Mouse (Mus musculus) stomach, embryonic 16.5 days (tissue): ENCODE data around the gene Rpl9-ps1. TPM values are rescaled to one million over a fixed set of nuclear protein-coding genes. Genes with fewer than 3 reads are reported as not detected.
A peak's percentile ranks its signal among the peaks of the same experiment; 100 is the strongest.

Experiments used
- ATAC-seq: fragments of 200-750 bp; cut with Nextera tagmentation; 2 replicates; pipeline ENCODE4 v1.8.0; 2017; ENCODE audit warnings: moderate number of reproducible peaks, moderate TSS enrichment; ENCODE audit not compliant: insufficient read depth, low FRiP score
- H3K27ac ChIP-seq: fragments of 300-500 bp; sonication (generic); 2 replicates; pipeline ENCODE4 v1.5.1; 2014; ENCODE audit warnings: low read length
- H3K27me3 ChIP-seq: fragments of 300-500 bp; sonication (generic); 2 replicates; pipeline ENCODE4 v1.6.1; 2014; ENCODE audit warnings: low read length, control low read depth, mixed read lengths; ENCODE audit not compliant: control insufficient read depth, insufficient read depth
- H3K36me3 ChIP-seq: fragments of 300-500 bp; sonication (generic); 2 replicates; pipeline ENCODE4 v1.6.1; 2014; ENCODE audit warnings: low read length; ENCODE audit not compliant: control insufficient read depth, insufficient read depth
- H3K4me1 ChIP-seq: fragments of 300-500 bp; sonication (generic); 2 replicates; pipeline ENCODE4 v1.6.1; 2014; ENCODE audit warnings: low read length, control low read depth, mixed read lengths; ENCODE audit not compliant: control insufficient read depth, insufficient read depth
- H3K4me2 ChIP-seq: fragments of 300-500 bp; sonication (generic); 2 replicates; pipeline ENCODE4 v1.6.1; 2014; ENCODE audit warnings: low read depth, low read length, mixed read lengths
- H3K4me3 ChIP-seq: fragments of 300-500 bp; sonication (generic); replicated peaks from 2 replicates; pipeline ENCODE4 v1.5.1; 2014; ENCODE audit warnings: mild to moderate bottlenecking, low read length
- H3K9ac ChIP-seq: fragments of 300-500 bp; sonication (generic); 2 replicates; pipeline ENCODE4 v1.6.1; 2014; ENCODE audit warnings: low read length
- H3K9me3 ChIP-seq: fragments of 300-500 bp; sonication (generic); replicated peaks from 2 replicates; pipeline ENCODE4 v1.6.1; 2016; ENCODE audit warnings: low read length, control low read depth; ENCODE audit not compliant: control insufficient read depth
- WGBS: fragments of 180-500 bp; shearing (Covaris S2); extraction: QIAGEN DNeasy Blood & Tissue Kit; methylation state at CpG from one replicate; pipeline ENCODE4 v1.1.7; 2014; 5-methylcytosine and 5-hydroxymethylcytosine counted together
- polyA plus RNA-seq: library from polyadenylated mRNA; unstranded; fragments of >200 nt; fragmentation: Nextera tagmentation; extraction: Ambion mirVana; gene quantifications from 2 replicates; pipeline ENCODE4 v1.2.1, GENCODE M21; 2015

Gene Rpl9-ps1
- polyA plus RNA-seq, 1 experiment from 2014 or later: not detected

DNA sequence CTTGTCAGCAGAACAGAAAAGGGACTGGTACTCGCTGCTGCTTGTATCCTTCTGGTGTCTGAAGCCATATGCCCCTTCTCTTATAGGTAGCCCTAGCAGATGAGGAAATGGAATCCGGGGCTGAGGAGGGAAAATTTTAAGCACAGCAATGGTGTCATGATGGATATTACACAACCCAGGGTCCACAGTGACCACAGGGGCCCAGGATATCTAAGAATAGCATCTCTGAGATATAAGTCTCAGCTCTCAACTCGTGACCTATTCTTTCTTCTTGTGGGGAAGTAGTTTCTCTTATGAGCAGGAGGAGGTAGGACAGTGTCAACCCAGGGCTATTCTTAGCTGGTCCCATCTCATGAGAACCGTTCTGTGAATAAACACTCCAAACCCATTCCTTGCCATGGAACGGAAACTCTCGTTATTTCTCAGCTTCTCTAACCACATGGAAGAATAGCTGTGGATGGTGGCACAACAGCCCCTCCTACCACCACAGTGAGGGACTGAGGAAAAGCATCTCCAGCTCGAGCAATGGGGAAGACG lies 4.0 kb upstream of the Rpl9-ps1 start, which contains the start of gene Ccl3:
Gene Ccl3, minus strand, starts transcription at position 51 of the 537 bp plus-strand sequence.
- no peak within 1 kb of the TSS for H3K9ac ChIP-seq
- H3K4me2 ChIP-seq: 0 out of 2 replicates have a peak within 1 kb of the TSS, but pooled peaks have one; percentile 9
- H3K27me3 ChIP-seq: no peaks in the 10 kb centered on the region
- WGBS: 77% methylated on average over 8 of the region's 8 CpGs
- H3K27ac ChIP-seq: no peak within 1 kb of the TSS
- no peak for ATAC-seq
- no peaks in the 10 kb centered on the region for H3K36me3 ChIP-seq
- no peaks in the 10 kb centered on the region for H3K4me1 ChIP-seq
- no peaks in the 10 kb centered on the region for H3K9me3 ChIP-seq
- H3K4me3 ChIP-seq: no peak within 1 kb of the TSS

DNA sequence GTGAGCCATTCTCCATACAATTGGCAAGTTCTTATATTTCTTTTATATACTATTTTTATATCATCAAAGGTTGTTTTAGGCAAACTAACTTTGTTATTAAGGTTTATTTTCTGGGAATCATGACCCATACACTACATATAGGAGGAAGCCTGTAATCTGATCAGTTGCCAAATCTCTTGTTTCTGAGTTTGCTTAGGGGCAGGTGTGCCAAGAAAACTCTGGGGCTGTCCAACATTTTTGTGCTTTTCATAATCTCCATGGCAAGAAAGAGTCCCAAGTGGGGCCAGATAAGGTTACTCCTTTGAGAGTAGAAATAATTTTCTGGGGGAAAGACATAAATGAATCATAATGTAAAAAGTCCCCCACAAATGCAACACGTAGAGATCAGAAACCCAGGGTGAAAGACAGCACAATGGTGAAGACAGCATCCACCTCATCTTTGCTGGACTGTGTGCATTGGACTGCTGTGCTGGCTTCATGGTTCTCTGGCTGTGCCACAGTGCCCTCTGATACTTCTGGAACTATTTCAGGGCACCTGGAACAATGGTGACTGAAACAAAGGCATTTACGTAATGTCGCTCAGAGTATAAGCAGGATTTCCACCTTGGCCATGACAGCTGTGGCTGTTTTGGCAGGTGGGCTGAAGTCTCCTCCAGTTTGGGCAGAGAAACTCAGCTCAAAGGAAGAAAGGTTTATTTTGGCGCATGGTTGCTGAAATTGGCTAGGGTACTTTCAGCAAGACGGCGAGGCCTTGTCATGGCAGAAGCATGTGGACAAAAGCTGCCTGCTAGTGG lies 1.1 kb upstream of the Rpl9-ps1 start:
- no peaks in the 10 kb centered on the region for H3K9me3 ChIP-seq
- no peaks in the 10 kb centered on the region for H3K36me3 ChIP-seq
- ATAC-seq: no peak
- WGBS: 89% methylated on average over 6 of the region's 6 CpGs
- H3K4me2 ChIP-seq: no peak overlapping the region
- H3K4me1 ChIP-seq: no peaks in the 10 kb centered on the region
- no peak overlapping the region for H3K9ac ChIP-seq
- H3K27ac ChIP-seq: no peak overlapping the region
- no peaks in the 10 kb centered on the region for H3K27me3 ChIP-seq
- no peak overlapping the region for H3K4me3 ChIP-seq

DNA sequence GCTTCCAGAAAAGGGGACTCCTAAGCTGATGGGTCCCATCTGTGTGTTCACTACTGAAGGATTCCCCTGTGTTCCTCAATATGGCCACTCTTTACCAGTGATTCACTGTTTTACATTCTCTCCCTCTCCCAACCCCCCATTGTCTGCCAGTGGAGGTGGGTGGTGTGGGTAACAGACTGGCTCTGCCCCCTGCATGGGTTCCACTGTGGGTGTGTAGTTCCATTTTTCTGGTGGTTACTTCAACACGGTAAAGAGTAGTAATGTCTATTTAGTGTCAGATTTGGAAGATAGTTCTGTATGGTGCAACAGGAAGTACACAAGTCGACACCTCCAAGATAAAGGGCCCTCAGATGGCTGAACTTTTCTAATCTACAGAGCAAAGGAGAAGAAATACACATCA lies 4.2 kb downstream of the Rpl9-ps1 start:
- Histone ChIP-seq H3K4me1 (no peaks in the 10 kb centered on the region), H3K9ac (no peak overlapping the region), H3K4me2 (no peak overlapping the region), H3K27ac (no peak overlapping the region), H3K9me3 (no peaks in the 10 kb centered on the region), H3K27me3 (no peaks in the 10 kb centered on the region), H3K4me3 (no peak overlapping the region), H3K36me3 (no peaks in the 10 kb centered on the region)
- ATAC-seq: no peak
- WGBS: 55% methylated on average over 2 of the region's 2 CpGs

DNA sequence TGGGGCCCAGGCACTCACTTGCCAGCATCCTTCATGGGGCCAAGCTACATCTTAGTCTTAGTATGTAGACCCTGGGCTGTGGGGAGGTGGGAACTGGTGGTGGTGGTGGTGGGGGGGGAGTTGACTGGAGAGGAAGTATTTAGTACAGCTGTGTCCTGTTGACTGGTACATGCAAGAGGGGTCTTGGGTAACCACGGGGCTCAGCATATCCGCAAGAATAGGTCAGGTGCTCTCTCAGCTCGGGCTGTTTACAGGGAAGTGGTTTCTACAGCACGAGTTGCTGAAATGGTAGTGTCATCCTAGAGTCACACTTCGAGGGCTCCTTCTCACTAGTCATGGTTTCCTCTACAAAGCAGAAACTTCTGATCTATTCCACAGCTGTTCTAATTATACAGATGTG lies 5.3 kb downstream of the Rpl9-ps1 start:
- Histone ChIP-seq H3K27me3 (no peaks in the 10 kb centered on the region), H3K4me1 (no peaks in the 10 kb centered on the region), H3K4me2 (no peak overlapping the region), H3K27ac (no peak overlapping the region), H3K4me3 (no peak overlapping the region), H3K9me3 (no peaks in the 10 kb centered on the region), H3K36me3 (no peaks in the 10 kb centered on the region), H3K9ac (no peak overlapping the region)
- no peak for ATAC-seq
- 69% methylated on average over 5 of the region's 5 CpGs for WGBS

DNA sequence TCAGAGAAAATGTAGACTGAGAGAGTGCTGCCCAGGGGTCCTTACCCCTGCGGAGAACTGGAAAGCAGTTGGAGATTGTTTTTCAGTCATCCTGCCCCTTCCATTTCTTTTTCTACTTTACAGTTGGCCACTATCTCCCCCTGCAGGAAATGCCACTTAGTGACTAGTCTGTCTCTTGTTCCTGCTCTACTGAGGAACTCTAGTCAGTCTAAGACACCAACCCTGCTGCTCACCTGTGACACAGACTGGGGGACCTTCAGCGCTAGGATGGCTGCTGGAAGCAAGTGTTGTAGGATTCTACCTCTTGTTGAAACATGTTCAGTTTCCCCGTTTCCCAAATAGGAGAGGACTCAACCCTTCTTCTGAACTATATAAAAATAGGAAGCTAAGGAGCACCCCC lies 5.9 kb downstream of the Rpl9-ps1 start:
- ATAC-seq: no peak
- Histone ChIP-seq H3K27me3 (no peaks in the 10 kb centered on the region), H3K27ac (no peak overlapping the region), H3K9ac (no peak overlapping the region), H3K36me3 (no peaks in the 10 kb centered on the region), H3K4me3 (no peak overlapping the region), H3K4me1 (no peaks in the 10 kb centered on the region), H3K9me3 (no peaks in the 10 kb centered on the region), H3K4me2 (no peak overlapping the region)
- 63% methylated on average over 3 of the region's 3 CpGs for WGBS

DNA sequence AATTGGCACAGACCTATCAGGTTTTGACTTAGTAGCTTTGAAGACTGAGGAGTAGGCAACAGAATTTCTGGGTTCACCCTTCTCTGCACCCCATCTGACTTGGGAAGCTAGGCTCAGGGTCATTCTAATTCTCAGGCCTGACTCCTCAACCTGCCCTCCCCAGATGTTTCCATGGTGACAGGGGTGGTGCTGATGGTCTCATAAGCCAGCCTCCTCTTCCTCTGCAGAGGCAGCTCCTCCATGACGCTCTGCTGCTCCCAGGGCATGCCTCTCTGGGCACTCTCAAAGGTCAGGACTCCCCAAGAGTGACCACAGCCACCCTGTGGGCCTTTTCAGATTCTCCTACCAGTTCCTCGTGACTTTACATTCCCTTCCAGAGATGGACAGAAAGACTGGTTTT lies 6.5 kb downstream of the Rpl9-ps1 start:
- Histone ChIP-seq H3K27ac (no peak overlapping the region), H3K4me2 (no peak overlapping the region), H3K9ac (no peak overlapping the region), H3K4me1 (no peaks in the 10 kb centered on the region), H3K27me3 (no peaks in the 10 kb centered on the region), H3K4me3 (no peak overlapping the region), H3K36me3 (no peaks in the 10 kb centered on the region), H3K9me3 (no peaks in the 10 kb centered on the region)
- WGBS: 55% methylated on average over 2 of the region's 2 CpGs
- no peak for ATAC-seq

DNA sequence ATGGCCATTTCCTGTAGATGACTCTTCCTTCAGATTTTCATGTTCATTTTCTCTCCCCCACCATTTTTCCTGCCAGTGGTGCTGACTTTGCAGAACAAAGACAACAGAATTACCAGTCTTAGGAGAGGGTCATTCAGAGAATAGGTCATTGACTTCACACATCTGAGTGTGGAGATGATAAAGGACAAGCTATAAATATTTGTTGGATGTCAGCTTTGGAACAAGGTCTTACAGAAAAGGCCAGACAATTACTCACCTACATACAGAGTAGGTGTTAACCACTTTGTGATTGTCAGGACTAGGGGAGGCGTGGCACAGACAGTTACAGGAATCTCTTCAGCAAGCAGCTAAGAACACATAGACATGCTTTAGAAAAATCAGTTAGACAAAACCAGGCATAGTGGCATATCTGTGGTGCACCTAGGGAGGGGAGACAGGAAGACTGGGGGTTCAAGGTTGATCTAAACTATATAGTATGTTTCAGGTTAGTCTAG lies 8.6 kb downstream of the Rpl9-ps1 start:
- 86% methylated on average over 1 of the region's 1 CpGs for WGBS
- Histone ChIP-seq H3K4me3 (no peak overlapping the region), H3K9ac (no peak overlapping the region), H3K27me3 (no peaks in the 10 kb centered on the region), H3K9me3 (no peaks in the 10 kb centered on the region), H3K4me1 (no peaks in the 10 kb centered on the region), H3K4me2 (no peak overlapping the region), H3K36me3 (no peaks in the 10 kb centered on the region), H3K27ac (no peak overlapping the region)
- no peak for ATAC-seq

- Histone ChIP-seq H3K27me3 (no peaks in the 10 kb centered on the region), H3K9me3 (no peaks in the 10 kb centered on the region), H3K9ac (no peak overlapping the region), H3K27ac (no peak overlapping the region), H3K4me1 (no peaks in the 10 kb centered on the region), H3K36me3 (no peaks in the 10 kb centered on the region), H3K4me2 (no peak overlapping the region), H3K4me3 (no peak overlapping the region)
- 93% methylated on average over 2 of the region's 2 CpGs for WGBS
- ATAC-seq: no peak
Observed at GRCm38 (mm10) chr11:83634898-83635297, 10.5 kb downstream of the Rpl9-ps1 start.

GRCm38 (mm10) chr11:83634425-83634824 lies 11.0 kb downstream of the Rpl9-ps1 start:
- 73% methylated on average over 4 of the region's 4 CpGs for WGBS

More at GRCm38 (mm10) chr11:83634425-83634824, 11.0 kb downstream of the Rpl9-ps1 start:
- Histone ChIP-seq H3K9ac (no peak overlapping the region), H3K4me3 (no peak overlapping the region), H3K9me3 (no peaks in the 10 kb centered on the region), H3K27ac (no peak overlapping the region), H3K4me1 (no peaks in the 10 kb centered on the region), H3K27me3 (no peaks in the 10 kb centered on the region), H3K36me3 (no peaks in the 10 kb centered on the region), H3K4me2 (no peak overlapping the region)
- ATAC-seq: no peak
